Mouse (Mus musculus): ENCODE measurements around the gene Gm3248. TPM values are rescaled to one million over a fixed set of nuclear protein-coding genes. Genes with fewer than 3 reads are reported as not detected.
"Not testable (repeated sequence)": the region's sequence is repeated elsewhere in the genome, so short reads cannot be mapped to it uniquely, and the experiment has no call there.

Gene Gm3248
- 0.36 and 0.39 TPM in 2 replicates for polyA plus RNA-seq (2016; fragmentation: Nextera tagmentation; extraction: Ambion mirVana)

DNA sequence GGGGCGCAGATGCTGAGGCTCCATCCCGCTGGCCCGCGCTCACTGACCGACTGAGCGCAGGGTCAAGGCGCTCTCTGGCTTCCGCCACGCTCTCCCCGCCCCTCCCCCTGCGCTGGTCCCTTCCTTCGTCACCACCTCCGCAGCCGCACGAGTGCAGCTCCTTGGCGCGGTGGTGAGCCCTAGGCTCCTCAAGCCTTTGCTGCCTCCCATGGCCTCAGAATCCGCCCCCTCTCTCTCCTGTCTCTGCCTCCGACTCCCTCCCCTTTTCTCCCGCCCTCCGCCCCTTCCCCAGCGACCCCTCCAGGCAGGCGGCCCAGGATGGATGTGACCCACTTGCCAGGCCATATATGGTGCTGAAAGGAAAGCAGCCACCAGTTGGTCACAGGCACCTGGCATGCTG, at the start of gene Gm3248:
Gm3248 (minus strand) TSS at position 111 of the 400 bp plus-strand sequence.
- H3K9me3 ChIP-seq; H3K36me3 ChIP-seq (replicated peaks); H3K4me1 ChIP-seq; H3K27me3 ChIP-seq (replicated peaks; ENCODE audit: low read depth, poor library complexity, severe bottlenecking): not testable (repeated sequence)
- peak within 1 kb of the TSS; percentile 70 for H3K27ac ChIP-seq (replicated peaks)
- DNase-seq (ENCODE audit: low spot score) = peak; percentile 52
- peak within 1 kb of the TSS; percentile 64 for H3K4me3 ChIP-seq
- under 1% methylated on average over 22 of the region's 23 CpGs for WGBS

DNA sequence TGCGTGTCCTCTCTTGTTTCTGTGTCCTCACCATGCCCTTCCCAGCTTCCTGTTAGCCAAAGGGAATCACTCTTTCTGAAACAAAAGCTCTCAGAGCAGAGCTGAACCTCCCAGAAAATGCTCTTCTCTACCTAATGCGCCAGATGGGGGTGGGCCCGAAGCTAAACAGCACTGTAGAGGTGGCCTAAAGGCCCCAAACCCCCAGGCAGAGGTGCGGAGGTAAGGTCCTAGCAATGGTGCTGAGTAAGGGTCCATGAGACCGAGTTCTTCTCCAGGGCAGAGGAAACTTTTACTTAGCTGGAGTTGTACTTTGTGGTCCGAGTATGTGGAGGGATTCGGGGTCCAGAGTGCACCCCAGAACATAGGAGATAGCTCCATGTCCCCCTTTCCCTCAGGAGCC, 25.6 kb upstream of the Gm3248 start:
- not testable (repeated sequence) for H3K27me3 ChIP-seq (replicated peaks; ENCODE audit: low read depth, poor library complexity, severe bottlenecking); H3K9me3 ChIP-seq; DNase-seq (ENCODE audit: low spot score); H3K36me3 ChIP-seq (replicated peaks); H3K4me1 ChIP-seq; H3K27ac ChIP-seq (replicated peaks); H3K4me3 ChIP-seq
- WGBS = 74% methylated on average over 7 of the region's 7 CpGs

DNA sequence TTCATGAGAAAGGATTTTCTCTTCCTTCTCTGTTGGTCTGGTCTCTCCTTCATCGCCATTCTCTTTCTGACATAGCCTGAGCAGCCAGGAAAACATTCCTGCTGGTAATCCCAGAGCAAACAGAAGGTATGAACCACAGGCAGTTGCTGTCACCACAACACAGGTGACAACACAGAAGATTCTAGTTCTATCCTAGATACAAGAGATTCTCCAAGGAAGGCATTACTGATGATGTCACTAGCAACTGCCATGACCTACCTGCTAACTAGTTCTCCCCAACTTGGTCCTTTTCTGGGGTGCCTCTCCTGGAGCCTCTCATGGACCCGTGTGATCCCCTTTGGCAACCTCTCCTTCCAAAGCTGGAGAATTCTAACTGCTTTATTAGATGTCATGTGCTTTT, 17.5 kb upstream of the Gm3248 start, which contains the start of gene Gm3453:
Gm3453 (minus strand) TSS at position 101 of the 400 bp plus-strand sequence.
- not testable (repeated sequence) for H3K4me1 ChIP-seq; H3K9me3 ChIP-seq; H3K27ac ChIP-seq (replicated peaks); DNase-seq (ENCODE audit: low spot score); H3K4me3 ChIP-seq; H3K27me3 ChIP-seq (replicated peaks; ENCODE audit: low read depth, poor library complexity, severe bottlenecking); H3K36me3 ChIP-seq (replicated peaks)
- 53% methylated on average over 2 of the region's 2 CpGs for WGBS

DNA sequence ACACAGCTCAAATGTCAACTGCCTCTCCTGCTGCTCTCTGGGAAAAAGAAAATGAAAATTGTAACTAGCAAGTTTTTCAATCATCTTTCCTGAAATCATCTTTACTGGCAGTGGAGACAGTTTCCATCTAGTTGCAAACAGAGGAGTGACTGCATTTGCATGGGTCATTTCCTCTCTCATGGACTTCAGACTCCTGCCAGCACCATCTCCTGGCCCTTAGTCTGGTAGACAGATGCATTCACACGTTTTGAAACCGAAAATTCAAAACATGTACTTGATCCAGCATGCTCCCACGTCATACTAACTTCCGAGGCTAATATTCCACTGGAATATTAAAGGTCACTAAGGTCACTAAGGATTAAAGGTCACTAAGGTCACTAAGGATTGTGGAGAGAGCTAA, 896 bp upstream of the Gm3248 start:
- WGBS = 17% methylated on average over 4 of the region's 4 CpGs
- H3K4me1 ChIP-seq; H3K27ac ChIP-seq (replicated peaks); H3K27me3 ChIP-seq (replicated peaks; ENCODE audit: low read depth, poor library complexity, severe bottlenecking); DNase-seq (ENCODE audit: low spot score); H3K36me3 ChIP-seq (replicated peaks); H3K9me3 ChIP-seq; H3K4me3 ChIP-seq: not testable (repeated sequence)

DNA sequence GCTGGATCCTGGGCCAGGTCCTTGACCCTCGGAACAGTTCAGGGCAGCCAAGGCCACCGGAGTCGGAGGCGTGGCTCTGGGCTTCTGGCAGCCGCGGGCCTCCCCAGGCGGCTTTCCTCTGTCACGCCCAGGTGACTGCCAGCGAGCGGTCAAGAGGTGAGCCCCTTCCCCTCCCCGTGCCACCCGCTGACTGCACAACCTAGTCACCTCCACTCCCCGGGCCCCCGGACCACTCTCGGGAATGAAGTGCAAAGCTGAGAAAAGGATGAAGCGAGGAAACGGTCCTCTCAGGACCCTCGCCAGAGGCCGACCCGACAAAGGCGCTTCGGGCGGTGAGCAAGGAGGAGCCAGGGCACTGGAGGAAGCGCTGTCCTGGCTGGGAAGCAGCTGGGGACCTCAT, 443 bp downstream of the Gm3248 start:
- peak; percentile 52 for DNase-seq (ENCODE audit: low spot score)
- H3K36me3 ChIP-seq (replicated peaks); H3K27me3 ChIP-seq (replicated peaks; ENCODE audit: low read depth, poor library complexity, severe bottlenecking); H3K4me1 ChIP-seq; H3K9me3 ChIP-seq: not testable (repeated sequence)
- H3K4me3 ChIP-seq = peak overlapping the region; percentile 64
- peak overlapping the region; percentile 70; the same call in 1 of the 2 replicates for H3K27ac ChIP-seq (replicated peaks)
- WGBS = 2% methylated on average over 24 of the region's 24 CpGs

DNA sequence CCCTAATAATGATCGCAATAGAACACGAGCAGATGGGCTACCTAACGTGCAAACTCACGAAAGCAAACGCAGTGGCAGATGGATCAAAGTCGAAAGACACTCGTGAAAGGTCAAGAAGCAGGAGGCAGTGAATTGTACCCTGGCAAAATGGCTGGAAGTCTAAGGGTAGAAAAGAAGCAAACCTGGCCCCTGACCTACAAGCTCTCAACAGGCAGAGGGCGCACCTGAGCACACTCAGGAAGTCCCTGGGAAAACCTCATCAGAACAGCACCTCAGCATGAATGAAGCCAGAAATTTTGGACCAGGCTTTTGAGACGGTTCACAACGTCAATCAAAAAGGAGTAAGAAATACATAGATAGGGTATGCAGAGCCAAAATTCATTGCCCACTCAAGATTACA, 1.1 kb downstream of the Gm3248 start:
- H3K4me1 ChIP-seq; DNase-seq (ENCODE audit: low spot score); H3K9me3 ChIP-seq; H3K27me3 ChIP-seq (replicated peaks; ENCODE audit: low read depth, poor library complexity, severe bottlenecking); H3K4me3 ChIP-seq; H3K36me3 ChIP-seq (replicated peaks); H3K27ac ChIP-seq (replicated peaks): not testable (repeated sequence)
- 12% methylated on average over 6 of the region's 10 CpGs for WGBS

DNA sequence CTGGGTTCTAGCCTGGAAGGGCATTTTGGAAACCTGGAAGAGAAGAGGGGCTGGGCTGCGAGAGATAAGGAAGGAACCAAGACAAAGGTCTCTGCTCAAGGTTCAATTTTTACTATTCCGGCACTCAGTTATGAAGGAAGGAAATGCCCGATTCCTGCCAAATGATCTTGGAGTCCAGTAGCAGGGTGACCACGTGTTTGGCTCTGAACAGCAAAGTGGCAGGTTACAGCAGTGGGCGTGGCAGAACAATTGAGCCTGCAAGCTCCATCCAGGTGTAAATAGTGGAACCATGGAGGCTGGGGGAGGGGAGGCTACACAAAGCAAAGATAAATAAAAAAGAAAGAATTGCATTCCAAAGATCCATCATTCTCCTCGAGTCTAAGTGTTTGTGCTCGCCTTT, 38.3 kb downstream of the Gm3248 start:
- not testable (repeated sequence) for H3K4me1 ChIP-seq; DNase-seq (ENCODE audit: low spot score); H3K36me3 ChIP-seq (replicated peaks); H3K27me3 ChIP-seq (replicated peaks; ENCODE audit: low read depth, poor library complexity, severe bottlenecking); H3K27ac ChIP-seq (replicated peaks); H3K9me3 ChIP-seq; H3K4me3 ChIP-seq
- WGBS = 82% methylated on average over 7 of the region's 7 CpGs

DNA sequence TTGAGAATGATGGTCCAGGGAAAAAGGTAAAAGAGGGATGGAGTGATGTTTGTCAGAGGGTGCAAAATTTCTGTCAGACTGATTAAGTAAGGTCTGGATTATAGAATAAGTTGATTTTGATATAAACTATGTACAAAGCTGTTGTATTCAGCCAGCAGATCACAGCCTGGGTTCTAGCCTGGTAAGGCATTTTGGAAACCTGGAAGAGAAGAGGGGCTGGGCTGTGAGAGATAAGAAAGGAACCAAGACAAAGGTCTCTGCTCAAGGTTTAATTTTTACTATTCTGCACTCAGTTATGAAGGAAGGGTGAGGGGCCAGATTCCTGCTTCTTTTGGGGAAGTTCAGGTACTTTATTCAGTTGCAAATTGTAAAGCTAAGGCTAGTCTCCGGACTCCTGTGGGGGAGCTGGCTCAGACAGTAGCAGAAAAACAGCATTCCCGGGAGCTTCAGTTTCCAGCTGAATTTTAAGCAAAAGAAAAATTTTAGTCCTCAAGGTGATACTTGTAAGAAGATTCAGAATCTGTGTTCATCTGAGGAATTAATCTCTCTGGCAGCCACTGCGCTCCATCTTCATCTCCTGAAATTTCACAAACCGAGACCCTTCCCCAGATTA, 43.1 kb downstream of the Gm3248 start:
- not testable (repeated sequence) for H3K27me3 ChIP-seq (replicated peaks; ENCODE audit: low read depth, poor library complexity, severe bottlenecking); H3K4me1 ChIP-seq; H3K36me3 ChIP-seq (replicated peaks); DNase-seq (ENCODE audit: low spot score); H3K9me3 ChIP-seq; H3K27ac ChIP-seq (replicated peaks); H3K4me3 ChIP-seq
- 78% methylated on average over 4 of the region's 4 CpGs for WGBS

DNA sequence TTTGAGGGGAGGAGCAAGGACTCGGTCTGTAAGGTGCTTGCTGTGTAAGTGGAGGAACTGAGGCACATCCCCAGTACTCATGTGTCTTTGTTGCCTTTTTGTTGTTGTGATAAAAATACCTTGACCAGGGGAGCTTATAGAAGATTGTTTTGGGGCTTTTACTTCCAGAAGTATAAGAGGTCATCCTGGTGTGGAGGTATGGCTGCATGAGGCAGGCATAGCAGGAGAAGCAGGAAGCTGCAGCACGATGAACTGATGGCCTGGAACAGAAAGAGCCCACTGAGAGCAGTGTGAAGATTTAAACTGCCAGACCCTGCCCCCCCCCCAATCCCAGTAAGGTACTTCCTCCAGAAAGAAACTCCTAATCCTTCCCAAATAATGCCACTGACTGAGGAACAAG, 47.8 kb downstream of the Gm3248 start:
- WGBS = 90% methylated on average over 2 of the region's 2 CpGs
- H3K4me3 ChIP-seq; H3K27me3 ChIP-seq (replicated peaks; ENCODE audit: low read depth, poor library complexity, severe bottlenecking); H3K36me3 ChIP-seq (replicated peaks); H3K9me3 ChIP-seq; DNase-seq (ENCODE audit: low spot score); H3K27ac ChIP-seq (replicated peaks); H3K4me1 ChIP-seq: not testable (repeated sequence)

Other genes starting within 250 kb of the Gm3248 start
- gene Gm3373, start 220.2 kb downstream of the Gm3248 start, polyA plus RNA-seq (2016; fragmentation: Nextera tagmentation; extraction: Ambion mirVana) = 0.14 TPM in 1 of 2 replicates, not detected in the other
- gene Gm3383, start 153.8 kb downstream of the Gm3248 start, polyA plus RNA-seq (2016; fragmentation: Nextera tagmentation; extraction: Ambion mirVana) = 0.67 and 1.2 TPM in 2 replicates
- not detected in 2 replicates for gene Gm3424, start 131.4 kb downstream of the Gm3248 start, polyA plus RNA-seq (2016; fragmentation: Nextera tagmentation; extraction: Ambion mirVana)
- 0.19 and 0.45 TPM in 2 replicates for gene Gm8237, start 81.4 kb downstream of the Gm3248 start, polyA plus RNA-seq (2016; fragmentation: Nextera tagmentation; extraction: Ambion mirVana)
- gene Gm3453, start 17.4 kb upstream of the Gm3248 start, polyA plus RNA-seq (2016; fragmentation: Nextera tagmentation; extraction: Ambion mirVana) = not detected in 2 replicates
- not detected in 2 replicates for gene Gm6337, start 96.5 kb upstream of the Gm3248 start, polyA plus RNA-seq (2016; fragmentation: Nextera tagmentation; extraction: Ambion mirVana)
- gene Gm8206, start 132.2 kb upstream of the Gm3248 start, polyA plus RNA-seq (2016; fragmentation: Nextera tagmentation; extraction: Ambion mirVana) = 0.87 and 1.3 TPM in 2 replicates
- 2.9 and 3.1 TPM in 2 replicates for gene Gm3468, start 146.9 kb upstream of the Gm3248 start, polyA plus RNA-seq (2016; fragmentation: Nextera tagmentation; extraction: Ambion mirVana)
- gene Gm3476, start 164.1 kb upstream of the Gm3248 start, polyA plus RNA-seq (2016; fragmentation: Nextera tagmentation; extraction: Ambion mirVana) = not detected in 2 replicates

All from embryonic facial prominence, embryonic 10.5 days (tissue).